Mouse (Mus musculus): Measurements from ENCODE around the gene Fbxo17. TPM values are rescaled to one million over a fixed set of nuclear protein-coding genes. Genes with fewer than 3 reads are reported as not detected.

Gene Fbxo17
- polyA plus RNA-seq, 1 experiment from 2014 or later, result 7.7 TPM

DNA sequence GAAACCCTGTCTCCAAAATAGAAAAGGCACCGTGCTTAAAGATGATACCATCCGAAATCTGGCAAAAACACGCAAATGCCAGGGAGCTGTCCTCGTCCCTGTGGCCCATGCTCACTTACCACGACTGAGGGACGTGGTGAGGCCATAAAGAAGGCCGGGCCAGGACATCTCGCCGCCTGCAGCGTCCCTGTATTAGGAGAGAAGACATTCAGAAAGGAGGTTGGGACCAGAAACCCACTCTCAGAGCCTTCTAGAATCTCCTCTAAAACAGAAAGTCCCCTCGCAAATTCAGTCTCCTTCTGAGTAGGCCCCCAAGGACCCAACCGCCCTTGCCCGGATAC lies 24.7 kb downstream of the Fbxo17 start:
- ATAC-seq (replicated peaks; ENCODE audit: insufficient number of reproducible peaks, insufficient read depth, low FRiP score, low read depth), result 0 out of 2 replicates have a peak, but pooled peaks have one; percentile 1
- WGBS, result 1% methylated on average over 13 of the region's 13 CpGs
- Histone ChIP-seq H3K27me3 (no peaks in the 10 kb centered on the region), H3K4me2 (peak overlapping the region; percentile 68), H3K9ac (peak overlapping the region; percentile 56), H3K36me3 (peaks cover 30% of the 10 kb centered on the region), H3K4me3 (peak overlapping the region; percentile 82), H3K27ac (peak overlapping the region; percentile 64), H3K9me3 (replicated peaks) (no peaks in the 10 kb centered on the region), H3K4me1 (replicated peaks) (peaks cover 14% of the 10 kb centered on the region)

DNA sequence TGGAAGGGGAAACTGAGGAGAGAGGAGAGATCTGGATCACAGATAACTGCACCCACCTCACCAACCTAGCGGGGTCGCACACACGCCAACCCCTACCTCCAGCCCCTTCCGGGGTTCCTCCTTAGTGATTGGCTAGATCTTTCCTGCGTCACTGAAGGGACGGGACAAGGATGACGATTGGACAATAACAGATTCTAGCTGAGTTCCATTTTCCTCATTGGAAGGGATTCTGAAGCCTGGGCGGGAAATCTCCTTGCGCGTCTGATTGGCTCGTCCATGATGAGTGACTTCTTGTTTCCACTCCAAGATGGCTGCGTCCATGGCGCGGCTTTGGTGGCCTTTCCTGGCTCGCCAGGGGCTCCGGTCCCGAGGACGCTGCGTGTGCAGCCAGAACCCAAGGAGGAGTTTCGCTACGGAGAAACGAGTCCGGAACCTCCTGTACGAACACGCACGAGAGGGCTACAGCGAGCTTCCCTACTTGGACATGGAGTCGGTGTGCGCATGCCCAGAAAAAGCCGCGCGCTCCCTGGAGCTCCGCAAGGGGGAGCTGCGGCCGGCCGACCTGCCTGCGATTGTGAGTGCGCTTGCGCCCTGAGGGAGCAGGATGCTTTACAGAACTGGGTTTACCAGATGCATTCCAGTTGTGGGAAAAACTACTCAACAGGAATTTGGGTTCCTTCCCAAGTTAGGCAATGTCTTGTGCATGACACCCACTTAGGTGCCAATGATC lies 25.3 kb downstream of the Fbxo17 start, which contains the start of the genes Mrps12 and Sars2:
Mrps12 (minus strand) TSS at position 112 of the 730 bp plus-strand sequence.
Sars2 (plus strand) TSS at position 284 of the 730 bp plus-strand sequence.
- ATAC-seq (replicated peaks; ENCODE audit: insufficient number of reproducible peaks, insufficient read depth, low FRiP score, low read depth), result peak; percentile 98
- peaks cover 14% of the 10 kb centered on the region for H3K4me1 ChIP-seq (replicated peaks)
- H3K36me3 ChIP-seq, result peaks cover 27% of the 10 kb centered on the region
- no peaks in the 10 kb centered on the region for H3K27me3 ChIP-seq
- no peaks in the 10 kb centered on the region for H3K9me3 ChIP-seq (replicated peaks)
- peak within 1 kb of the TSS; percentile 94 for H3K27ac ChIP-seq
- H3K4me3 ChIP-seq, result peak within 1 kb of the TSS; percentile 82
- under 1% methylated on average over 39 of the region's 39 CpGs for WGBS
- H3K9ac ChIP-seq, result peak within 1 kb of the TSS; percentile 79
- peak within 1 kb of the TSS; percentile 68 for H3K4me2 ChIP-seq

DNA sequence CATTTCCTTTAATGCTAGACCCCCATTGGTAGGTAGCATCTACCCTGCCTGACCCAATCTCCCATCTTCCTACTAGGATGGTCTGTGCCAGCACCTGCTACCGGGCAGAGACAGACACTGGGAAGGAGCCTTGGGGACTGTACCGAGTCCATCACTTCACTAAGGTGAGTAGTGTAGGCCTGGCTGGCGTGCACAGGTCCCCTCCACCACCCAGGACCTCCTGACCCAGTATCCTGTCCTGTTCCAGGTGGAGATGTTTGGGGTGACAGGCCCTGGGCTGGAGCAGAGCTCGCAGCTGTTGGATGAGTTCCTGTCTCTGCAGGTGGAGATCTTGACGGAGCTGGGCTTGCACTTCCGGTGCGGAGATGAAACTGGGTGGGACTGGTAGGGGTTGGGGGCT lies 33.3 kb downstream of the Fbxo17 start:
- H3K4me3 ChIP-seq, result no peak overlapping the region
- no peak overlapping the region for H3K27ac ChIP-seq
- no peaks in the 10 kb centered on the region for H3K27me3 ChIP-seq
- H3K36me3 ChIP-seq, result peaks cover 10% of the 10 kb centered on the region; the same call in 1 of the 2 replicates
- H3K4me1 ChIP-seq (replicated peaks), result no peaks in the 10 kb centered on the region
- no peak for ATAC-seq (replicated peaks; ENCODE audit: insufficient number of reproducible peaks, insufficient read depth, low FRiP score, low read depth)
- 90% methylated on average over 7 of the region's 7 CpGs for WGBS
- no peaks in the 10 kb centered on the region for H3K9me3 ChIP-seq (replicated peaks)
- no peak overlapping the region for H3K4me2 ChIP-seq
- H3K9ac ChIP-seq, result no peak overlapping the region

DNA sequence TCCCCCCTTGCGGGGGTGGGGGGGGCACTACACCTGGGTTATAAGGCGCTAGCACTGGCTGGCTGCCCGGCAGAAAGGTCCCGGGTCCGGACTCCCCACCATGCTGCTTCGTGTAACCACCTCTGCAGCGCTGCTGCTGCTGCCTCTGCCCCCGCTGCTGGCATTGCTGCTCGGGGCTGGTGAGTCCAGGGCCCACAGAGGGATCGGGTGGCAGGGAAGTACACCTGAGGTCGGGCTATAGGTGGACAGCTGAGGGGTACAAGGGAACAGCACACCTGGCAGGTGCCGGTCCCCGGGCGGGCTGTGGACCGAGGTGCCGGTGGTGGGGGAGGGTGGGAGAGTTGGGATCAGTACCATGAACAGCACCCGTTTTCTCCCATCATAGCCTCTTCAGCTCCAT lies 39.5 kb downstream of the Fbxo17 start, which contains the start of gene Ccer2:
Ccer2 (plus strand) TSS at position 96 of the 400 bp plus-strand sequence.
- H3K4me1 ChIP-seq (replicated peaks), result peaks cover 5% of the 10 kb centered on the region
- H3K9me3 ChIP-seq (replicated peaks), result no peaks in the 10 kb centered on the region
- no peak within 1 kb of the TSS for H3K4me2 ChIP-seq
- no peak for ATAC-seq (replicated peaks; ENCODE audit: insufficient number of reproducible peaks, insufficient read depth, low FRiP score, low read depth)
- H3K27me3 ChIP-seq, result peaks cover 18% of the 10 kb centered on the region
- H3K36me3 ChIP-seq, result peaks cover 17% of the 10 kb centered on the region
- 3% methylated on average over 17 of the region's 17 CpGs for WGBS
- no peak within 1 kb of the TSS for H3K9ac ChIP-seq
- H3K27ac ChIP-seq, result no peak within 1 kb of the TSS
- no peak within 1 kb of the TSS for H3K4me3 ChIP-seq

DNA sequence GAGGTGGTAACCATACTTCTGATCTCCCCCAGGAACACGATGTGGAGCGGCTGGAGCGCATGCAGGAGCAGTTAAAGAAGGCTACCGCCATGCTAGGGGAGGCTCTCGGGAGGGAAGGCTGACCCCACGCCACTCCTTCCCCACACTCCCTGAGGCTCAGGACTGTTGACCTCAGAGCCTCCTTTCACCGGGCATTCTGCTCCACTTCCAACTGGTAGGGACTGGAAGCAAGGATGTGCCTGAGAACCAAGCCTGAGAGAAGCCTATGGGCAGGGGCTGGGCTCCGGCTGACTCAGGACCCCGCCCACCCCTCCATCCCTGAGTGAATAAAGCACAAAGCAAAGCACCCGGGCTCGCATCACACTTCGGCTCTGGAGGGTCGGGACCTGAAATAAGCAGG lies 42.0 kb downstream of the Fbxo17 start:
- Histone ChIP-seq H3K27ac (no peak overlapping the region), H3K36me3 (peaks cover 20% of the 10 kb centered on the region), H3K4me1 (replicated peaks) (peaks cover 5% of the 10 kb centered on the region), H3K27me3 (peaks cover 18% of the 10 kb centered on the region), H3K9me3 (replicated peaks) (no peaks in the 10 kb centered on the region), H3K4me3 (no peak overlapping the region), H3K4me2 (no peak overlapping the region), H3K9ac (no peak overlapping the region)
- ATAC-seq (replicated peaks; ENCODE audit: insufficient number of reproducible peaks, insufficient read depth, low FRiP score, low read depth), result no peak
- WGBS, result 82% methylated on average over 13 of the region's 13 CpGs

DNA sequence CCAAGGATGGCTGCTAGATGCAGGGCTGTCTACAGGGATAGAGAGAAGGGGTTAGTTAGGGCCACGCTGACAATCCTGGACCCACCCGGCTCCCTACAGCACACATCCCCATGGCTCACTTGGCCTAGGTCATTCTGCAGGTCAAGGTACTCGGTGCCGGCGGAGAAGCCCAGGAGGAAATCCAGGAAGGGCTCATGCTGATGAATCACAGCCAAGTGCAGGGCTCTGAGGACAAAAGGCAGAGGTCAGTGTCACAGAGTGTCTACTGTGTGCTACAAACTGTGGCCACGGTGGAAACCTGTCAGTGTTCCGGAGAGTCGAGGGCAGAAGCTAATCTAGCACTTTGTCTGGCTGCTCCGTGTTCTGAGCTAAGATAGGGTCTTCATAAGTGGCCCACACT lies 45.3 kb downstream of the Fbxo17 start:
- no peaks in the 10 kb centered on the region for H3K9me3 ChIP-seq (replicated peaks)
- peaks cover 20% of the 10 kb centered on the region for H3K36me3 ChIP-seq
- H3K27ac ChIP-seq, result no peak overlapping the region
- no peak overlapping the region for H3K4me3 ChIP-seq
- no peak for ATAC-seq (replicated peaks; ENCODE audit: insufficient number of reproducible peaks, insufficient read depth, low FRiP score, low read depth)
- peaks cover 12% of the 10 kb centered on the region for H3K4me1 ChIP-seq (replicated peaks)
- no peak overlapping the region for H3K4me2 ChIP-seq
- no peak overlapping the region for H3K9ac ChIP-seq
- WGBS, result 77% methylated on average over 9 of the region's 9 CpGs
- H3K27me3 ChIP-seq, result peaks cover 3% of the 10 kb centered on the region

DNA sequence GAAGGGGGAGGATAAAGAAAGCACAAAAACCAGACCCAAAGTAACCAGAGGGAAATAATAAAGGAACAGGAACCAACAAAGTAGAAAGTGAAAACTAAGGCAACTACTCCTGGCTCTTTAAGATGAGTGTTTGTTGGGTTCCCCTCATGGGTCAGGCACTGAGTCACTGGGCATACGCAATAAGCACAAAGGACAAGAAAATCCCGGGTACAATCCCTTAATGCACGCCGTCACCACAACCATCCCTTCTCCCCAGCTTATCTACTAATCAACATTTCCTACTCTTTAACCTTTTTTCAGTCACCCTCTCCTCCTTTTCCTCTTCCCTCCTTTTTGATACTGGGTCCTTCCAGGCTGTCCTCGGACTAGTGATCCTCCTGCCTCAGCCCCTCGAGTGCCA lies 48.6 kb downstream of the Fbxo17 start:
- Histone ChIP-seq H3K27me3 (no peaks in the 10 kb centered on the region), H3K4me3 (peak overlapping the region; percentile 85), H3K4me2 (peak overlapping the region; percentile 78), H3K27ac (no peak overlapping the region), H3K4me1 (replicated peaks) (peaks cover 23% of the 10 kb centered on the region), H3K9ac (no peak overlapping the region), H3K36me3 (peaks cover 16% of the 10 kb centered on the region), H3K9me3 (replicated peaks) (no peaks in the 10 kb centered on the region)
- 71% methylated on average over 6 of the region's 6 CpGs for whole genome bisulfite sequencing
- ATAC-seq (replicated peaks; ENCODE audit: insufficient number of reproducible peaks, insufficient read depth, low FRiP score, low read depth), result no peak

DNA sequence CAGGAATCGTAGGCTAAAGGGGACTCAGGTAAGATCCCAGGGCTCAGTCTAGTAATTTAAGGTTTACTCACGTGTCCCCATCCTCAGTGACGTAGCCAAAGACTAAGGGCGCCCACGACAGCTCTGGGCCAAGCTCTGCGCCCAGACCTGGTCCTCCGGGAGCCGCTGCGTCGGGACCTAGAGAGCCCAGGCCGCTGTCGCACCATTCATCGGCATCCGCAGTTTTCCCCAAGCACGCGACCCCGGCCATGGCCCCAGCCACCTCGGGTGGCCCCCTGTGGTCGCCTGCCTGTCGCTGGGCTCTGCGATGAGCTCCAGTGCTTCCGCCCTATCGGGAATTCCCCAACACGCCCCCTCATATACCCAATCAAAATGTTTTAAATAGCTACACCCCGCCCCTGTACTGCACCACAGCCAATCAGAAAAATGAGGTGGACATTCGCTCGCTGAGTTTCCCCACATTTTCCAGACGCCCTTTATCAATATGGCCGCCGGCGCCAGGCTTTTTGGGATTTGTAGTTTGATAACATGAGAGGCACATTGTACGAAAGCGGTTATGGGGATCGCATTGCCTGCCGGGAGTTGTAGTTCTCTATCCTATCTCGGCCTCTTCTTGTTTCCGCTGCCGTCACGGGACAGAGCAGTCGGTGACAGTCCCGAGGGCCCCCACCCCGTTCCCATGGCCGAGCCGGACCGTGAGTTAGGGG lies 49.7 kb downstream of the Fbxo17 start, which contains the start of gene Sirt2:
Sirt2 (plus strand) TSS at position 563 of the 707 bp plus-strand sequence.
- Histone ChIP-seq H3K4me2 (peak within 1 kb of the TSS; percentile 78), H3K27ac (0 out of 2 replicates have a peak within 1 kb of the TSS, but pooled peaks have one; percentile 31), H3K9ac (peak within 1 kb of the TSS; percentile 73), H3K9me3 (replicated peaks) (no peaks in the 10 kb centered on the region), H3K27me3 (no peaks in the 10 kb centered on the region), H3K4me1 (replicated peaks) (peaks cover 23% of the 10 kb centered on the region), H3K36me3 (peaks cover 4% of the 10 kb centered on the region), H3K4me3 (peak within 1 kb of the TSS; percentile 85)
- ATAC-seq (replicated peaks; ENCODE audit: insufficient number of reproducible peaks, insufficient read depth, low FRiP score, low read depth), result peak; percentile 98
- WGBS, result under 1% methylated on average over 45 of the region's 45 CpGs

DNA sequence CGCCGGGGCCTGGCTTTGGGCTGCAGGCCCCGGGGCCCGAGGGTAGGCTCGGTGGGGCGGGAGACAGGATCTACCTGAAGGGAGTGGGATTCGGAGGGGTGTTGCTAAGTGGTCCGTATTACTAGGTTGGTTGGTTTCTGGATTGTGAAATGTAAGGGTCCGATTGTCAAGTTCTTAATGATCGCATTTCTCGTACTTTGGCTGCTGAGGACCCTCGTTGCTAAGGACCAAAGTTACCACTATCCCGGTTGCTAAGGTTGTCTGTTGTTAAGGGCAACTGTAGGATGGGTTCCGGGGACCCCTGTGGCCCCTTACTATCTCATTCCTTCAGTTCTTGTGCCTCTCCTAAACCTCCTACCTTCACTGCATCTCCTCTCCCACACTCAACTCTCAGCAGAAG lies 50.3 kb downstream of the Fbxo17 start:
- no peaks in the 10 kb centered on the region for H3K27me3 ChIP-seq
- peak overlapping the region; percentile 85 for H3K4me3 ChIP-seq
- H3K4me2 ChIP-seq, result peak overlapping the region; percentile 62
- peak overlapping the region; percentile 68 for H3K9ac ChIP-seq
- H3K27ac ChIP-seq, result no peak overlapping the region
- no peak for ATAC-seq (replicated peaks; ENCODE audit: insufficient number of reproducible peaks, insufficient read depth, low FRiP score, low read depth)
- H3K9me3 ChIP-seq (replicated peaks), result no peaks in the 10 kb centered on the region
- WGBS, result 5% methylated on average over 14 of the region's 14 CpGs
- no peaks in the 10 kb centered on the region; the same call in 1 of the 2 replicates for H3K36me3 ChIP-seq
- peaks cover 25% of the 10 kb centered on the region for H3K4me1 ChIP-seq (replicated peaks)

DNA sequence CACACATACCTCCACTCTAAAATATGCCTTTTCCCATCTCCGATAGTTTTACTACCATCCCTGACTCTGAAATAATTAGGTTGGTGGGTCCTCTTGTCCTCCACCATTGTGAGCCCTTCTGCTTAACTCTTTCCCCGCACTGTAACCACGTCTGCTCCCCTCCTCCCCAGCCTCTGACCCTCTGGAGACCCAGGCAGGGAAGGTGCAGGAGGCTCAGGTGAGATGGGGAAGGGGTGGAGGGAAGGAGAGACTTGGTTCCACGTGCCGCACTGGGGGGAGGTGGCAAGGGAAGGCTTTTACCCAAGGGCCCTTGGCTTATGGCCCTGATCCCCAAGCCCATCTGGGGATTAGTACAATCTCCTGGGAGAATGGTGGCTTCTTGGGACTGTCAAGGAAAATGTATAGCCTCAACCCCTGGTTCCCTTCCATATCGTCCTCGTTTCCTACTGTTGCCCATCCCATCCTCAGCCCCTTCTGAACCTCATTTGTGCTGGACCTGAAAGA lies 50.9 kb downstream of the Fbxo17 start, which contains the start of gene Nfkbib:
Nfkbib (minus strand) TSS at position 51 of the 504 bp plus-strand sequence.
- 69% methylated on average over 7 of the region's 7 CpGs for WGBS
- ATAC-seq (replicated peaks; ENCODE audit: insufficient number of reproducible peaks, insufficient read depth, low FRiP score, low read depth), result no peak
- peak within 1 kb of the TSS; percentile 78 for H3K4me2 ChIP-seq

DNA sequence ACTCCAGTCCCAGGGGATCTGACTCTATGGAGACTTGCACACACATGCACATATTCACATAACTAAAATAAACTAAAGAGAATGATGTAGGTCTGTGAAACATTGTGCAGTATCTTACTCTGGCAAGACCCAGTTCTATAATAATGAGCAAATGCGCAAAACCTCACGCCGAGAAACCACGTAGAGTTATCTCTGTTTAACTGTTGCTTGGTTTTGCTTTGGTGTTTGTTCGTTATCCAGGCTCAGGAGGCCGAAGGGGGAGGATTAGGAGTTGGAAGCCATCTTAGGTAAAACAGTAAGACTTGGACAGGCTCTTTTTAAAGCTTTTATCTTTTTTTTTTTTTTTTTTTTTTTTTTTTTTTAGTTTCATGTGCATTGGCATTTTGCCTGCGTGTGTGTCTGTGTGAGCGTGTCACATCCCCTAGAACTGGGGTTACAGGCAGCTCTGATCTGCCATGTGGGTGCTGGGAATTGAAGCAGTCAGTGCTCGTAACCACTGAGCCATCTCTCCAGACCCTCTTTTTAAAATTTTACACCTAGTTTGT lies 52.9 kb downstream of the Fbxo17 start:
- Histone ChIP-seq H3K4me3 (no peak overlapping the region), H3K4me2 (no peak overlapping the region), H3K27ac (no peak overlapping the region), H3K36me3 (no peaks in the 10 kb centered on the region), H3K9me3 (replicated peaks) (no peaks in the 10 kb centered on the region), H3K4me1 (replicated peaks) (peaks cover 27% of the 10 kb centered on the region), H3K9ac (no peak overlapping the region), H3K27me3 (no peaks in the 10 kb centered on the region)
- WGBS, result 91% methylated on average over 9 of the region's 9 CpGs
- no peak for ATAC-seq (replicated peaks; ENCODE audit: insufficient number of reproducible peaks, insufficient read depth, low FRiP score, low read depth)

More for the DNA sequence above, 50.9 kb downstream of the Fbxo17 start, which contains the start of gene Nfkbib:
- H3K36me3 ChIP-seq, result no peaks in the 10 kb centered on the region; the same call in 1 of the 2 replicates
- H3K9me3 ChIP-seq (replicated peaks), result no peaks in the 10 kb centered on the region
- peak within 1 kb of the TSS; percentile 73 for H3K9ac ChIP-seq
- H3K27me3 ChIP-seq, result no peaks in the 10 kb centered on the region
- peaks cover 27% of the 10 kb centered on the region for H3K4me1 ChIP-seq (replicated peaks)
- no peak within 1 kb of the TSS for H3K27ac ChIP-seq
- H3K4me3 ChIP-seq, result peak within 1 kb of the TSS; percentile 85

Measured in heart, embryonic 15.5 days (tissue).